Mouse (Mus musculus): ENCODE measurements at regions not wholly inside any gene's neighbourhood (a gene's known extent, or its start where the extent isn't known, plus 50 kb on each side); places are given as distances from the start of the nearest gene placed in this dataset.

DNA sequence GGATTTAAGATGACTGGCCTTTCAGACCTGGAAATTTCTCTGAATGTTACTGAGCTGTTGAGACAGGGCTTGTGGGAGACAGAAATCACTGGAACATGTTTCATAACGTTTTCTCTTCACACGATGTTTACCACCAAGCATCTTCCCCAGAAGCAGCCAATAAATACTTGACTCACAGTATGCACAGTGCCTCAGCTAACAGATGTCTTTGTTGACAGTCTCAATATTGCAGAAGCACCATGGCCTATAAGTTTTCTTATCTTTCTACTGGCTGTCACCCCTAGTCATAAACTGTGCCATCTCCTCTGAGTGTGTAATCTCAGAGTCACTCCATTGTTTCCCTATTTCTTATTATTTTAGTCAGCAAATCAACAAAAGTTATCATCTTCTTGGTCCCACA lies 187.9 kb upstream of the Gm38303 start:
- POLR2A ChIA-PET, result no interaction called here
- CTCF ChIA-PET, result no interaction called here

- ChIA-PET POLR2A (no interaction called here), CTCF (no interaction called here)
Observed at GRCm38 (mm10) chr3:10512186-10512585, 176.7 kb upstream of the Gm38303 start.

DNA sequence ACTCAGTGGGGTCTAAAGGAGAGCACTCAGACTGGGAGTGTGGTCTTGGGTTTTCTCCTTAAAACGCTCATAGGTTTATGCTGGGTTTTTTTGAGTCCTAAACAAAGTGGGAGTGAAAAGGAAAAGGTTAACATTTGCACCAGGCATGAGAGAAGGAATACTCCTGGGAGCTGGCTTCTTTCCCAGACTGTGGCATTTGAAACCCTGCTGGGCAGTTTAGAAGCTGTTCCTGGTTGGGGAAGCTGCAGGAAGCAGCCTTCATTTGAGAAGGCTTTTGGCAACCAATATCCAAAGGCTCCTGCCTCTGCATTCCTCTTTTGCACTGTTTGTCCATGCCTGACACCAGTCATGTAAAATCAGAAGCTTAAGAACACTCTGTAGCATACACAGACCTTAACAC lies 175.9 kb upstream of the Gm38303 start:
- CTCF ChIA-PET, result interaction anchor here in 1 of 4 experiments (1.2 kb wide), 1 partner anchor 111 kb away, joined by 3 read pairs; no protein-coding TSS in a partner anchor
- POLR2A ChIA-PET, result no interaction called here
